Mouse (Mus musculus): ENCODE results near the gene Grwd1. TPM values are rescaled to one million over a fixed set of nuclear protein-coding genes. Genes with fewer than 3 reads are reported as not detected.

Grwd1 gene
- total RNA-seq, 2 experiments from 2014 or later: 10.0 to 11.2 TPM

DNA sequence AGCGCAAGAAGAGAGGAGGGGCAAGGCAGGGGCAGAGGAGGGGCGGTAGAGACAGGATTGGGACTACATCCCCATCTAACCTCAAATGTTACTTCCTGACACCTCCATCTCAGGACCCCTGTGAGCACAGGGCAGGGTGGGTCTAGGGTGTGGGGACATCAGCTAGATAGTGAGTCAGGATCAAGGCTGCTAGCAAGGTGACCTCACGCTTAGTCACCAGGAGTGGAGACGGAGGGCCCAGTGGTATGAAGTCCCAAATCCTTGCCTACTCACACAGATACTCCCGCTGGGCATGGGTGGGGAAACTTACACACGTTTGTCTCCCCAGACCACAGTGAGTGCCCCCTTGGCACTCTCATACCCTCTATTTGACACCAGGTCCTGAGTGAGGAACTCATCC, 28.2 kb downstream of the Grwd1 start:
- intact Hi-C loops (cut with DNase I): no loop called here

DNA sequence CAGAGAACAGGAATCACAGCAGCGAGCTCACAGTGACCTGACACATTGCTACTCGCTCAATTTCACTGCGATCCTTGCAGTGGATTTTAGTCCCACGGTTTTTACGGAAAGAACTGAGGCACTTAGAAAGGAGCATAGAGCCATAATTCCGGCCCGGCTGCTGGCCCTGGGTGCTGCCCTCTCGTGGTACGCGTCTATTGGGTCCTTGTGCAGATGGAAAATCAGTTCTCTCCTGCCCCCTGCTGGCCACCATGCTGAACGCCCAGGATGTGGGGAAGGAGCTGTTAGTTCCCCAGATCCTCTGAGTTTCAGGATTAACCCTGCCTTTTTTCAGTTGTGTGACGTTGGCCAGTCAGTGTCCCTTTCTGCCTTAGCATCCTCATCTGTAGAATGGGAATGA, 29.4 kb downstream of the Grwd1 start:
- intact Hi-C loops (cut with DNase I): loop anchor here (1.0 kb wide), 1 partner anchor 62 kb away; no protein-coding TSS in a partner anchor
- peak; percentile 71 for DNase-seq (ENCODE audit: low spot score)

More for the DNA sequence above, 28.2 kb downstream of the Grwd1 start:
- DNase-seq (ENCODE audit: low spot score): no peak

- intact Hi-C loops (cut with DNase I): loop anchor here (1.0 kb wide), 1 partner anchor 61 kb away; no protein-coding TSS in a partner anchor
- DNase-seq (ENCODE audit: low spot score): no peak
Observed at GRCm38 (mm10) chr7:45800546-45801204, 30.1 kb downstream of the Grwd1 start.

DNA sequence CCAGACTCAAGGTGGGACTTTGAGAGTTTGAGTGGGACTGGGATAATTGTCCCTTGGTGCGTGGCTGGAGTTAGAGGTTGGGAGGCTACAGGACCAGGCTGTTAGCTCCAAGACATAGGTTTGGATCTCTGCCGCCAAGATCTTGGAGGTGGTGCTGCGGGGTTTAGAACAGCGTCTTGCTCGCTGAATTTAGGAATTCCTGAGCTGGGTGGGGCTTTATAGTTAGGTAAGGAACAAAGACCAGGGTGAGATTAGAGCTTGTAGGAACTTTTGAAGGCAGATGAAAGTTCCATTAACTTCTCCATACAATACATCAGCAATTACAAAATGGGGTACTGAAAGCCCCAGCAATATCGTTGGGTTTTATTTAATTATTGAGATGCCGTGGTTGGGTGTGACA, 30.7 kb downstream of the Grwd1 start:
- no peak for DNase-seq (ENCODE audit: low spot score)
- intact Hi-C loops (cut with DNase I): no loop called here

DNA sequence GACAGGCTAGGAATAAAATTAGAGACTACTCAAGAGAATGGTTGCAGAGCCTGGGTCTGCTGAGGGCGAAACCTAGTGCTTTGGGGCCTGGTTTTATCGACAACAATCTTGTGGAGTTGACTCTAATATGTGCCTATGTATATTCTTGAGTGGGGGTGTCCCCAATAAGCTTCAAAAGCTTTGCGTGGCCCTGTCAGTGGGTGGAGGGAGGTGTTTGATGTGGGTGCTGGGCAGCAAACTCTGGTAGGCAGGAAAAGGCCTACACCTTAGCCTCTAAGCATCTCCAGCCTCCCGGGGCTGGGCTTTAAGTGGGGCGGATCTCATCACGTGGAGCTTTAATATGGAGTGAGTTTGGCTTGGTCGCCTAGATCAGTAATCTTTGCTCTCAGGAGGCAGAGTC, 31.8 kb downstream of the Grwd1 start:
- intact Hi-C loops (cut with DNase I): no loop called here
- DNase-seq (ENCODE audit: low spot score): no peak

- intact Hi-C loops (cut with DNase I): no loop called here
Observed at GRCm38 (mm10) chr7:45798511-45798836, 32.3 kb downstream of the Grwd1 start.

GRCm38 (mm10) chr7:45797661-45798510, 32.9 kb downstream of the Grwd1 start:
- DNase-seq (ENCODE audit: low spot score): no peak
- intact Hi-C loops (cut with DNase I): no loop called here

More at GRCm38 (mm10) chr7:45798511-45798836, 32.3 kb downstream of the Grwd1 start:
- DNase-seq (ENCODE audit: low spot score): no peak

DNA sequence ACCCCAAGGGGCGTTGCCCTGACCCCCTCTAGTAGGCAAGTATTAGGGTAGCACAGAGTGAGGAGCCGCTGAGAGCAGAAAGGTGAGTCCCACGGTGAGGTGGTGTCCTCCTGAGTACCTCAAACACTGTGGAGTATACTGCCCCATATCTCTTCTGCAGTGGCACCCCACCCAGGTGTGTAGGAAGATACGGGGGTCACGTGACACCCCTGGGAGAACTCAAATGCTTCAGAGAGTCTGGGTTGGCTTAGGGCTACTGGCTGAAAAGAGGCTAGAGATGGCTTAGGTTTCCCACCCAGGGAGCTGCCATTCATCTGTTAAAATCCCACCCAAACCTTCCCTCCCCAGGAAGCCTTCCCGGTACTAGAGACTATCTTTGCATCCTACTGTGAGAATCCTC, 33.8 kb downstream of the Grwd1 start:
- intact Hi-C loops (cut with DNase I): no loop called here
- DNase-seq (ENCODE audit: low spot score): no peak

DNA sequence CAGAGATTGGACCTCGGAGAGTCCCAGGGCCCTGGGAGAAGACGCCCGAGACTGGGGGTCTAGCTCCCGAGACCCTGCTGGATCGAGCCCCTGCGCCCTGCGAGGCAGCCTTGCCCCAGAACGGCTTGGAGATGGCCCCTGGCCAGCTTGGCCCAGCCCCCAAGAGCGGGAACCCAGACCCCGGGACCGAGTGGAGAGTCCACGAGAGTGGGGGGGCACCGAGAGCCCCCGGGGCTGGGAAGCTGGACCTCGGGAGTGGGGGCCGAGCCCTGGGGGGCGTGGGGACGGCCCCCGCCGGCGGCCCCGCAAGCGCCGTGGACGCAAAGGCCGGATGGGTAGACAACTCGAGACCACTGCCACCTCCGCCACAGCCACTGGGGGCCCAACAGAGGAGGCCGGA, 35.8 kb downstream of the Grwd1 start:
- intact Hi-C loops (cut with DNase I): no loop called here
- DNase-seq (ENCODE audit: low spot score): no peak

DNA sequence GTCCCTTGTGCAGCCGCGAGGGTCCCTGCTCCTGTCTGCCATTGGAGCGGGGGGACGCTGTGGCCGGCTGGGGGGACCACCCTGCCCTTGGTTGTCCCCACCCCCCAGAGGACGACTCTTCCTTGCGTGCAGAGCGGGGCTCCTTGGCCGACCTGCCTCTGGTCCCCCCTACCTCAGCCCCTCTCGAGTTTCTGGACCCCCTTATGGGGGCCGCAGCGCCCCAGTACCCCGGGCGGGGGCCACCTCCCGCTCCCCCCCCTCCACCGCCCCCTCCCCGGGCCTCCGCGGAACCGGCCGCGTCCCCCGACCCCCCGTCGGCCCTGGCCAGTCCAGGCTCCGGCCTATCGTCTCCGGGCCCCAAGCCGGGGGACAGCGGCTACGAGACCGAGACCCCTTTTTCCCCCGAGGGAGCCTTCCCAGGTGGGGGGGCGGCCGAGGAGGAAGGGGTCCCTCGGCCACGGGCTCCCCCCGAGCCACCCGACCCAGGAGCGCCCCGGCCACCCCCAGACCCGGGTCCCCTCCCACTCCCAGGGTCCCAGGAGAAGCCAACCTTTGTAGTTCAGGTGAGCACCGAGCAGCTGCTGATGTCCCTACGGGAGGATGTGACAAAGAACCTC, 36.7 kb downstream of the Grwd1 start:
- intact Hi-C loops (cut with DNase I): no loop called here
- no peak for DNase-seq (ENCODE audit: low spot score)

DNA sequence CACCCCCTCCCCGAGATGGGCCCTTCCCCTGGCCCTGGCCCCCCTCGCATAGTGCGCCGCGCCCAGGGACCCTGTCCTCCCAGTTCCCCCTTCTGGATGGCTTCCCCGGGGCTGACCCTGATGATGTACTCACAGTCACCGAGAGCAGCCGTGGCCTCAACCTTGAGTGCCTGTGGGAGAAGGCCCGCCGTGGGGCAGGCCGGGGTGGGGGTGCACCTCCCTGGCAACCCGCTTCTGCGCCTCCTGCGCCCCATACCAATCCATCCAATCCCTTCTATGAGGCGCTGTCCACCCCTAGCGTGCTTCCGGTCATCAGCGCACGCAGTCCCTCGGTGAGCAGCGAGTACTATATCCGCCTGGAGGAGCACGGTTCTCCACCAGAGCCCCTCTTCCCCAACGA, 37.5 kb downstream of the Grwd1 start:
- DNase-seq (ENCODE audit: low spot score): no peak
- intact Hi-C loops (cut with DNase I): no loop called here

GRCm38 (mm10) chr7:45791756-45792490, 38.8 kb downstream of the Grwd1 start:
- intact Hi-C loops (cut with DNase I): no loop called here
- no peak for DNase-seq (ENCODE audit: low spot score)

- intact Hi-C loops (cut with DNase I): no loop called here
- no peak for DNase-seq (ENCODE audit: low spot score)
Observed at GRCm38 (mm10) chr7:45790721-45791120, 40.0 kb downstream of the Grwd1 start.

DNA sequence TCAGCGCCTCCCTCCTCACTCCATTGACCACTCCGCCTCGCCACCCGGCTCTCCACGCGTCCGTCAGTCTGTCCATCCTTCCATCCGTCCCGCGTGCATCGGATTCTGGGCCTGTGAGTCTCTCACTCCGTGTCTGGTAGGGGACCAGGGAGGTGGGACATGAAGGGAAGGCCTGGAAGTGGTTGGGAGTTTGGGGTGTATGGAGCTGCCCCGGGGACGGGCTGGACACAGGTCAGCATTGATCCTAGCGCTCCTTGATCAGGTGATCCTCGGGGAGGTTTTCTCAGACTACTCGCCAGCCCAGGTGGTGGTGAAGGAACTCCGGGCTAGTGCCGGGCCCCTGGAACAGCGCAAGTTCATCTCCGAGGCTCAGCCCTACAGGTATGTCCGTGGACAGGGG, 43.1 kb downstream of the Grwd1 start:
- no peak for DNase-seq (ENCODE audit: low spot score)
- intact Hi-C loops (cut with DNase I): no loop called here

GRCm38 (mm10) chr7:45786661-45787413, 43.9 kb downstream of the Grwd1 start:
- intact Hi-C loops (cut with DNase I): no loop called here
- DNase-seq (ENCODE audit: low spot score): no peak

DNA sequence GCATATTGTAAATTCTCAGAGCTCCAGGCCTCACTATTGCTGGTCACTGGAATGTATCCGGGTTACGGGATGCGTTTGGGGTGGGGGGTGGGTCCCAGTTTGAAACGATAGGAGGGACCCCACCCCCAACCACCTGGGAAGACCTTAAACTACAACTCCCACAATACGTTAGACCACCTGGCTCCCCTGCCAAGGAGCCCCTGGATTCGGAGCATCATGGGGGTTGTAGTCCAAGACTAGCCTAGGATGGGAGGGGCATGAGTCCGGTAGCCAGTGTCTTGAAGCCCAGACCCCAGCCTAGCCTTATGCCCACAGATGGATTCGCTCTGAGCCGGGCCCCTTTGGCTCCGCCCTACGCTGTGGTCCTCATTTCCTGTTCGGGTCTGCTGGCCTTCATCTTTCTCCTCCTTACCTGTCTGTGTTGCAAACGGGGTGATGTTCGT, 44.6 kb downstream of the Grwd1 start:
- intact Hi-C loops (cut with DNase I): no loop called here
- no peak for DNase-seq (ENCODE audit: low spot score)

DNA sequence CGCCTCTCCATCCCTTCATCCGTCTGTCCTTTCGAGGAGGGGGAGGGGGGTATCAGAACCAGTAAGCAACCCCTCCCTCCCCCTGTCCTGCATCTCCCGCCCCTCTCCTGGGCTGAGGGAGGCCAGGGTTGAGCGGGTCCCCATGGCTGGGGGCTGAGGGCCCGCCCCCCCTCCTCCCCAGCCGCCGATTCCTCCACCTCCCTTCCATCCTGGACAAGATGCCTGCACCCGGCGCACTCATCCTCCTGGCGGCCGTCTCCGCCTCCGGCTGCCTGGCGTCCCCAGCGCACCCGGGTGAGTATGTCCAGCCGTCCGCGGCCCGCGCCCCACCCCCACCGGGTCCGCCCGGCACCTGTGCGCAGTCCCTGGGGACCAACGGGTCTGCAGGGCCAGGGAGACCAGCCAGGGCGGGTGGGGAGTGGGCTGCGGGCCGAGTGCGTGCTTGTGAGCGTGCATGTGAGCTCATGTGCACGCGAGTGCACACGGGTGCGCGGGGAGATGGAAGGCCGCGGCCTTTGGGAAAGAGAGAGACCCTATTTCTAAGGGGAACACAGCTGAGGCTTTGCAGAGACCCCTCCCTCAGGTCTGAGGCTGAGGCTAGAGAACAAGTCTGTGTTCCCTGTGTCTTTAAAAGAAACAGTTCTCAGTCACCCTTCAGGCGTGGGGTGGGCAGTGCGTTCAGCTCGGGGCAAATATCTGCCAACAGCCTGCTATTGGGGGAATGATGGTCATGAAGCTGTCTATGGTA, 45.2 kb downstream of the Grwd1 start:
- intact Hi-C loops (cut with DNase I): no loop called here
- no peak for DNase-seq (ENCODE audit: low spot score)

DNA sequence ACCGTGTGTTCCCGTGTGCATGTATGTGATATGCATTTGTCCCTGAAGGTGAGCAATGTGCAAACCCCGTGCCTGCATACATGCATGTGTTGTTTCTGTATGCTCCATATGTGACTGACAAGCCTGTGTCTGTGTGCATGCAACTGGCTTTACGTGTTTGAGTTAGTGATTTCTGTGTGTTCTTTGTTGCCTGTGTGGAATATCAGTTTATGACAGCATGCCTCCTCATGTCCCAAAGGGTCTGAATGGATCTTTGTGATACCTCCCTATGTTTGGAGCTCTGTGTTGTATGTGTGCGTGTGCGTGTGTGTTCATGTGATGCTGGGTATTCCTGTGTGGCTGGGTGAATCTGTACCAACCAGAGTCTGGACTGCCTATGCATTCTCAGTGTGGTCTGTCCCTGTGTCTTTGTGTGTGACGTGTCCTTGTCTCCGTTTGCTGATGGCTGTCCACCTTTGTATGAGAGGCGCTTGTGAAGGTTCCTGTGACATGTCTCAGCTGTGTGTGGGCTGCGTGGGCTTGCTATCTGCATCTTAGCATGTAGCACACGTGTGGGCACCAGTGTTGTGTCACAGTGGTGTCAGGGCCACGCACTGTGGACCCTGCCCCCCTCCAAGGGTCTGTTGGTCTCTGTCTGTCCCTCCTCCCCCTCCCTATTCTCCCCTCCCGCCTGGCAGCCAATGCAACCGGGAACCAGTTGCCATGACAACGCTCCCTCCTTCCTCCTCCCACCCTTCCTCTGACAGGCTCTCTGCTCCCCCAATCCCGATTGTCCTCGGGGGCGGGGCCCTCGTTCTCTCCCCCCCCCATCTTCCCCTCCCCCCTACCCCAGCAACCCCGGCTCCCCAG, 46.0 kb downstream of the Grwd1 start, which contains the start of gene Sult2b1:
Gene Sult2b1 (minus strand): TSS at position 146 of the 849 bp plus-strand sequence.
- DNase-seq (ENCODE audit: low spot score): no peak

More for the DNA sequence above, 46.0 kb downstream of the Grwd1 start, which contains the start of gene Sult2b1:
- intact Hi-C loops (cut with DNase I): no loop called here
